Mouse (Mus musculus) c-Kit-negative CD71-positive TER-119-positive erythroid progenitor cells, embryonic 14.5 days (primary cell): ENCODE results near the gene Gmpr2.

ENCODE experiments used
- DNase-seq: peaks from one replicate; pipeline ENCODE4 v3.0.0-alpha.2; 2013; ENCODE audit warnings: low read depth, low spot score

Gmpr2 gene

DNA sequence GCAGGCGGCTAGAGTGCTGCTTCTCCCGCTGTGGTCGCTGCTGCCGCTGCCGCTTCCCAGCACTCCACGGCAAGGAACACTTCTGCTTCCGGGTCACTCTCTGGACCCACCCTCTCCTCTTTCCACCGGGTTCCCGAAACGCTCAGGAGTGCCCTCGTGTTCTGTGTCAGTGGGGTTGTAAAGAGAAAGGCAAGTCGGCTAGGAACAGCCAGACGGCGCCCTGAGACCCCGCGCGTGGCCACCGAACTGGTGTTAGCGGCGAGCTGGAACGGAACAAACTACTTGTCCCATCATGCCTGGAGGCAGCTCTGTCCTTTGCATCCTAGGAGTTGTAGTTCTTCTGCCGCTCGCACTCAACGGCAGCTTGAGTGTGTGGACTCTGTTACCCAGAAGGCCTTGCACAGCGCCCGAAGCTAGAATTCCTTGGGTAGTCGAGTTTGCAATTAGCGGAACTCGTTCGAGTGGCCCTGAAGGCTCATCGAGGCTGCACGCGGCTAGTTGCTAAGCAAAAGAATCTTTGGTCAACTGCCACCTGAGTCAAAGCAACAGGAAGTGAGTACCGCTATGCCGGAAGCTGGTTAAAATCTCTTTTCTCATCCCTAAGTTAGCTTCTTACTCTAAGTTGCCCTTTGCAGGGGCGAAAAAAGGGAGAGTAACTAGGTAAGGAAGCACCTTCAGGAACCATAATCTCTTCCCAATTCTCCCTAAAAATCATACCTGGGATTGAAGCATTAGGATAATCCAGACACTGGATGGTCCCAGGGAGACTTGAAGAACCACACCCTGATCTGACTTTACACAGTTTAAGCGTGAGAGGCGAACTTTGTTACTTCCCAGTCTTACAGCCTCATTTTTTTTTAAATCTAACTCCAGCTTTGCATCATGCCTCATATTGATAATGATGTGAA lies at the start of gene Gmpr2, which contains the start of gene Nedd8:
Gene Gmpr2, plus strand, starts transcription at position 109 of the 908 bp plus-strand sequence.
Gene Nedd8, minus strand, starts transcription at position 292 of the 908 bp plus-strand sequence.
- DNase-seq, result peak; percentile 85

DNA sequence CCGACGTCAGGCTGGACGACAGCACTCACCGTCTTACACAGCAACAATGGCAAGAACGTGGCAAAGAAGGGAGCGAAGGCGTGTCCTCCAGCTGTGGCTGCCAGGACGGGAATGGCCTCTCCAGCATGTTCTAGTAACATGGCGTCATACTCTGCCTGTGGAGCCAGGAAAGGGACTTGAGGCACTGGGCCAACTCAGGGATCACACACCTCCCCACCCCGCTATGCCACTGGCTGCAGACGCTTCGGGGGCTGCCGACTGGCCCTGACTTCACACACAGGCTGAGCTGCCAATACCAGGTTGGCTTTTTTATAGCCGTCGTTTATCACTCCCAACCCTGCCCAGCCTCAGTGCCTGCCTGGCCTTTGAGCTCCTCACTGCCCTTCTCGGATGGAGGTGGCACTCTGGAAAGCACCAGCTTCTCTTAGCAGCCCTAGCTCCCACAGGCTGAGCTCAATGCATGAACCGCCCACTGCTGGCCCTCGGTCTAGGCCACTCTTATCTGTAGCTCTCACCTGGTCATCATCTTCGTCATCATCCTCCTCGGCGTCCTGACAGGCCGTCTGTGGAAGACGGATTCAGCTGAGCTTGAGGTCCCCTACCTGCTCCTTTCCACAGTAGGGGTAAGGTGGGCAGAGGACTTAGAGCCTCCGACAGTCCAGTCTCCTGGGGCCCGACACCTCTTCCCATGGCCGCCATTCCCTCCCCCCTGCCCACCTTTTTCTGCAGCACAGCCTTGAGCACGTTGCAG lies 43.5 kb upstream of the Gmpr2 start:
- DNase-seq, result no peak

DNA sequence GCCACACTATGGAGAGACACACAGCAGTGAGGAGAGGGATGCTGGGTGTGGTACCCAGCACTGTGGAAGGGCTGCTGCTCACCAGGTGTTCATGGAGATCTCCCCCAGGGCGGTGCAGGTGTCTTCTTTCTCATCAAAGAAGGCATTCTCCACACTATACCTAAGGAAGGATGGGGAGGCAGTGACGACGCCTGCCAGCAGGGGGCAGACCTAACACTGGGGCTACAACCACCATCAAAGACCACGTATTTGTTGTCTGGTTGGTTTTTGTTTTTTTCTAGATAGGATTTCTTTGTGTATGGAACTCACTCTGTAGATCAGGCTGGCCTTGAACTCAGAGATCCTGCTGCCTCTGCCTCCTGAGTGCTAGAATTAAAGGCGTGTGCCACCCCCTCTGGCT lies 42.4 kb upstream of the Gmpr2 start:
- DNase-seq, result no peak

DNA sequence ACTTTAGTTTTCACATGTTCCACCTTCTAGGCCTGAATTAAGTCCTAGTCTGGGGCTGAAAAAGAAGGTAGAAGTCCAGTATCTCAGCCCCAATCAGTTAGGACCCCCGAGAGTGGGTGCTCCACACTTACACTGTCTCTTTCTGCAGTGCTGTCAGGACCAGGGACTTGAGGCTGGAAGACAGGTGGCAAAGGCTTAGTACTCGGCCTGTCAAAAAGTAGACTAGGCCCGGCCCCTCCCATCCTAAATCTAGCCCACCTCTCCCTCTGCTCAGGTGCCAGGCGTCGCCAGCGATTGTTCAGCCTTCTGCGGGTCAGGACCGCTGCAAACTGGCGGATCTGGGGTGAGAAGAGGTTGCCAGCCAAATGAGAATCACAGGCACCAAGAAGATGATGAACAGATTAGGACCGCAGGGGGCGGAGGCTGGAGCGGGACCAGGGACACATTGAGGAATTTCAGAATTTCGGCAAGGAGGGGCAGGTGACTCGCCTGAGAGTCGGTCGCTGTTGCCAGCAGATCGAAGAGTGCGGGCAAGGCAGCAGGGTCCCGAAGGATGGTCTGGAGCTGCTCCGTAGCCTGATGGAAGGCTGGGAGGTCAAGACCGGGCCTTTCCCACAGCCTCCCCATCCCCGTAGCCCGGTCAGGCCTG lies 36.7 kb upstream of the Gmpr2 start:
- no peak for DNase-seq

DNA sequence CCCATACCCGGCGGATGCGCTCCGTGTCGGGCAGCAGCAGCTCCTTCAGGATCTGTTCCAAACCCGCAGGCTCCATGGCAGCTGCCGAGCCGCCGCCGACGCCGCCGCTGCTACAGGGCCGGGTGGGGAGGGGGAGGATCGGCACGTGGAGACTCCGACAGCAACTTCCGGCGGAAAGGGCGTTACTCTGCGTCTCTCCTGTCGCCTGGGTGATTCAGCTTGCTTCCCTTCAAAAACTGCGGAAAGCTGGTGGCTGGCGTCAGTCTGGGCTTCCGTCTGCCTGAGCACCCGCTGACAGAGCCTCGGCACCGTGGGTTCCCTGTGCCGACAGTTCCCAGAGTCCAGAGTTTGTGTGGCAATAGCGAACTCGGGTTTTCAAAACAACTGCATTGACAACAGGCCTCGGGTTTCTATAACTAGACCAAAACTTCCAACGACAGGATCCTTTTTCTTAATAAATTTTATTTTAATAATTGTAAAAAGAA lies 36.2 kb upstream of the Gmpr2 start, which contains the start of gene Ipo4:
Gene Ipo4, minus strand, starts transcription at position 435 of the 485 bp plus-strand sequence.
- peak; percentile 55 for DNase-seq

DNA sequence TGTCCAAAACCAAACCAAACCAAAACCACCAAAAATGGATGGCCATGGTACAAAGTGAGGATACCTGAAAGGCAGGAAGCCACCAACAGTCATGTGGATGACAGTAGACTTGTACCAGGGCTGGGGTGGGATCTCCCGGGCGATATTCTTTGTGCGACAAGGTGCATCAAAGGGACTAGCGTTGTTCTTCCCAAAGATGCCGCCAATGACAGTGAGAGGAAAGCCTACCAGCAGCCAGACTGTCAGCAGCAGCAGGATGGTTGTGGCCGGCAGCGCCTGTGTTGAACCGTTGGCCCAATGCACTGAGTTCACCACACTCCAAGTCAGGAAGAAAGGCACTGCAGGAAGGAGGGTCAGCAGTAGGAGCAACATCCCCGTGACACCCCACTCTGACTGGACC lies 33.9 kb upstream of the Gmpr2 start, which contains the start of gene Gm49378:
Gene Gm49378, minus strand, starts transcription at position 101 of the 400 bp plus-strand sequence.
- no peak for DNase-seq

DNA sequence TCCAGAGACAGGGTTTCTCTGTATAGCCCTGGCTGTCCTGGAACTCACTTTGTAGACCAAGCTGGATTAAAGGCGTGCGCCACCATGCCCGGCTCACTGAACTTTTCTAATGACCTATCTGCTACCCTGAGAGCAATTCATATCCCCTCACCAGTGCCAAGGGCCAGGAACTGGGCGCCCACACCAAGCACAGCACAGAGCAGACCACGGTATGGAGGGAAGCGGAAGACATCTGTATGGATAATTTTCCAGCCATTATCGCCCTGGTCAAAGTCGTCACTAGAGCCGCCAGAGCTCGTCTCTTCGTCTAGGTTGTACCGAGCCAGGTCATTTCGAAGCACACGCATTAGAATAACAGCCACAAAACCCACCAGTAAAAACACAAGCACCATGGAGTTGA lies 30.9 kb upstream of the Gmpr2 start:
- DNase-seq, result no peak

DNA sequence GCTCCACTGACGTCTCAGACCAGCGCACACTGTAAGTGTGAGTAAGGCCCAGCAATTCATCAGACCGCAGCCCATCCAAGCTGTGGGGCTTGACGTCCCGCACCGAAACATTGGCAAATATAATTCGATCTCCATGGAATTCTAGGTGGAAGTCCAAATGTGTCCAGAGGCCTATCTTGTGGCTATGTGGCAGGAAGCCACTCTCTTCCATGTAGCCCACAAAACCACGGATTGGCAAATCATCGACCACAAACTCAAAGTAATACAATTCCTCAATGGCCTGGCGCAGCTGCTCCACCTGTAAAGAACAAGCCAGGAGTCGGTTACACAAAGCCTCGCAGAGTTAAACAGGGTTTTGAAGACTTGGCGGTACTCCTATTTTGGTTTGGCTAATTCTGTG lies 30.4 kb upstream of the Gmpr2 start:
- DNase-seq, result no peak

DNA sequence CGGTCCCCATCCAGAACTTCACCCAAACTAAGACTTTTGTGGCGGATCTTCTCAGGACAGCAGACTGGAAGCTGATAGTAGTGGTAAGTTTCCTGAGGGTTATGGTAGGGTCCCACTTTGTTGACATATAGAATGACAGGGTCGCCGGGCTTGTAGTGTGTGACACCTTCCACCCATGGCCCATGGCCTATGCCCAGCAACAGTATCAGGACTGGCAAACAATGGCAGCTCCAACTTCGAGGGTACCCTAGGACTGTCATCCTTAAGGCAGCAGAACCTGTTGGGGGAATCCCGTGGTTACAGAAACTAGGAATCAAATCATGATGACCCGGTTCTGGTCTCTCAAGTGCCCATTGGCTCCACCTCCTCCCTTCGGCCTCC lies 29.1 kb upstream of the Gmpr2 start:
- DNase-seq, result no peak

DNA sequence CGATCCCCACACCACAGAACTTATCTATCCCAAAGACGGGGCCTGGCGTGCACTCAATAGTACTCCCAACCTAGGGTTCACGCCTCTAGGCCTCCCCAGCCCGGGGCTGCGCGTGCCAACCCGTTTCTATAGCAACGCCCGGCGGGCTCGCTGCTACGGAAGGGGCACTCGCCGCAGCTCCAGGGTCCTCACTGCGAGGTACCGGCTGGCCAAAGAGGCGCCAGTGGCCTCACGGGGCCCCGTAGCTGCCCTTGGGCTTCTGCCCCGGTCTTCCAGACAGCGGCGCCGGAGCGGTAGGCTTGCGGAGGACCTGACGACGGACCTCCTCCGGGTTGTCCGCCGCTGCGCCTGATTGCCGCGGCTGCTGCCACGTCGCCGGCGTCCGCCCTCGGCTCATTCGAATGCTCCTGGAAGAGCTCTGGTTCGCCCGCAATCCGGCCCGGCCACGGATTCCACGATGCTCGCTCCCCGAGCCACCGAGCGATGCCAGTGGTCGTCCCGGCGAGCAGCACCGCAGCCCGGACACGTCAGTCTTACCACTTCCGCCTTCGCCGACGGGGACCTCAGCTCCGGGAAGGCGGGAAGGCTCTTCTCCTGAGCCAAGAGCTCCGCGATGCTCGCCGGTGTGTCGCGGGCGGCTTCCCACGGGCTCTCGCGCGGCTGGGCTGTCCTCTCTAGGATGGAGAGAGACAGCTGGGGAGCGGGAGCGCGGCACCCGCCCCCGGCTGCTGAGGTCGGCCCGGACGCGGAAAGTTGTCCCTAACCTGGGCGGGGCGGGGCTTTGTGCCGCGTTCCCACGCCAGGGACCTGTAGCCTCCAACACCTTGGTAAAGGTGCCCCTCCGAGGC lies 28.5 kb upstream of the Gmpr2 start, which contains the start of gene Tm9sf1:
Gene Tm9sf1, minus strand, starts transcription at position 747 of the 848 bp plus-strand sequence.
- peak; percentile 70 for DNase-seq

DNA sequence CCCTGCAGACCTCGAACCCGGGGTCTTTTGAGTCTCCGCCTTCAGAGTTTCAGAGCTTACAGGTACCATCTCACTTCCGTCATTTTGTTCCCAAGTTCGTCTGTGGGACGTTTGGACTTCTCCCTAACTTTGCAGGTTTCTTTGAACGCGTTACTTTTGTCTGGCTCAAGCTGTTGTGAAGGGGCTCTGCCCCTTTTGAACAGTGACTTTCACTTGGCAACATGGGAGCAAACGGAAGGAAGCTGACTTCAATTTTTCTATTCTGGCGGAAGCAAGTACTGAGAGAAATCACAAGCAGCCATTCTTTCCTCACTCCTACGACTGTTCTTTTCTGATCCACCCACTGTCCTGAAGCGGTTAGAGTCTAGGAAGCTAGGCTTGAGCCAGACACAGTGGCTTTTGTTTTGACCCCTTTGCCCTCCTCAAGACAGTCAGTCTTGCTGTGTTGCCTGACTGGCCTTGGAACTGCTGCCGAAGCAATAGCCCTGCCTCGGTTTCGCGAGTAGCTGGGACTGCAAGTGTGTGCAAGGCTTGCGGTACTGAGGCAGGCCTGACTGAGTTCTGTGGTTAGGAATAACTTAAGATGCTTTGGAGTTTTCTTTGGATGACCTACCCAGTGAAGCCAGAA lies 27.4 kb upstream of the Gmpr2 start:
- no peak for DNase-seq

DNA sequence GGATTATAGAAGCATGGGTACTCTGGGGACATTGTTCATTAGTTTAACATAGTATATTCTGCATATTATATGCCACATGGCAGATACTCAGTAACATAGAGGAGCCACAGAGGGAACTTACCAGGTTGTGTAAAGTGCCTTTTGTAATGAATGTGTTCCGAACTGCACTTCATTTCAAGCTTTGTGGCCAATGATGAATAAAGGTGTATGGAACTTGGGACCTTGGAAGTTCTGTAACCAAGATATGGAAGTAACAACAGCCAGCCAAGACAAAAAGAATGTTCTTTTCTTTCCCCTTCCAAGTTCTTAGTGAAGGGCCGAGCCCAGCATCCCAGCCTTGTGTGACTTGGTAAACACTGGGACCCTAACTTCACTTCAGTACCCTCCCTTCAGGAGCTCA lies 21.9 kb upstream of the Gmpr2 start, which contains the start of gene Tssk4:
Gene Tssk4, plus strand, starts transcription at position 301 of the 400 bp plus-strand sequence.
- DNase-seq, result no peak

DNA sequence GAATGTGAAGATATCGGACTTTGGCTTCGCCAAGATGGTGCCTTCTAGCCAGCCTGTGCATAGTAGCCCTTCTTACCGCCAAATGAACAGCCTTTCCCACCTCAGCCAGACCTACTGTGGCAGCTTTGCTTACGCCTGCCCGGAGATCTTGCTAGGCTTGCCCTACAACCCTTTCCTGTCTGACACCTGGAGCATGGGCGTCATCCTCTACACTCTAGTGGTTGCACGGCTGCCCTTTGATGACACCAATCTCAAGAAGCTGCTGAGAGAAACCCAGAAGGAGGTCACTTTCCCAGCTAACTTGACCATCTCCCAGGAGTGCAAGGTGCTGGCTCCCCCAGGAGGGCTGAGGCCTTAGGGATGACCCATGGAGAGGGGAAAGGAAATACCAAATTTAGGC lies 20.2 kb upstream of the Gmpr2 start:
- DNase-seq, result no peak

DNA sequence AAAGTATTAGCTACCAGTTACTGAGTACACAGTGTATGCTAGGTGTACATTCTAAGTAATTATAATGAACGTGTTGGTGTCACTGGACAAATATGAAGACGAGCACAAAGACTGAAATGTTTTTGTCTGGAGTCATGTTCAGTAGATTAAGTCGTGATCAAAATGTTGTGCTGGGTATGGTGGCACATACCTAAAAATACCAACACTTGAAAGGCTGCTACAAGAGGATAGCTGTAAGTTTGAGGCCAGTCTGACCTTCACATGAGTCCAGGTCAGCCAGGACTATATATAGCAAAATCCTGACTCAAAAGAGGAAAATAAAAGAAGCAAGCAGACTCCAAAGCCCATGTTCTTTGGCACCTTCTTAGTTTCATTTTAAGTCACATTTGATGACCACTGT lies 14.8 kb upstream of the Gmpr2 start:
- no peak for DNase-seq

DNA sequence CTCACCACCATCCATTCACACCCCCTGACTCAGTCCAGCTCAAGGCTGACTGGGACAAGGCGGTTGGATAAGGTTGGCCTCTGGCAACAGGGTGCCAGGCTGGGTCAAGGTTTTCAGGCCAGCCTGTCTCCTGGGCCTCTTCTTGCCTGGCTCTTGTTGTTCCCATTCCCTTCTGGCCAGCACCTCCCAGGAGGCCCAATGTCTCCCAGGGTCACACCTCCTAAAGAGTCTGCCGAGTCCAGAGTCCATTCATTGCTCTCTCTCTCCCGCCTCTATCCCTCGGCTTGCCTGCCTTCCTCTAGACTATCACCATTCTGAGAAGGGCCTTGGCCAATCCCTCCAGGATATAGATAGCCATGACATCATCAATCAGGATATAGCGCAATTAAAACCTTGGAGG lies 13.7 kb upstream of the Gmpr2 start:
- no peak for DNase-seq

DNA sequence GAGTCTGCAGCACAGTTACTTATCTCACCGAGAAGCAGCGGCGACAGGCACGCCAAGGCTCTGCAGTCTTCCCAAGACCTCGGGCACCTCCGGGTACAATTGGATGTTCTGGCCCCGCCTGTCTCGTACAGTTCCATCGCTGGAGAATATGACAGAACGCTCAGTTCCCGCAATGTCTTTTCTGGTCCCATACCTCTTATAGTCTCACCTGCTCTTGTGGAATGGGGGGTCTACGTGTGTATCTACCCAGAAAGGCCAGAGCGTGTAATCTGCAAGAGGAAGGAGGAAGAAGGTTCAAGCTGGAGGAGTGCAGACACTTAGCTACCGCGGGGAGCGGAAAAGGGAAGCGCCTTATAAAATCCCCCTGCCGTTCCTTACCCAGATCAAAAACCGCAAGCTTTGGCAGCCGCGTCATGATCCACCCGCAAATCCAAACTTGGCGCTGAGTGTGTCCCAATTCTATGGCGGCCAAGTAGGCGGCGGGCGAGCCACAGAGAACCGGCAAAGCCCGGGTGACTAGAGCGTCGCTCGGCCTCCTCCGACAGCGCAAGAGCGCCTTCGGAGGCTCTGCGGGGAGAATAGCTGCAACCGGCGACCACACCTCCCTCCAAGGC lies 11.7 kb upstream of the Gmpr2 start, which contains the start of gene Mdp1:
Gene Mdp1, minus strand, starts transcription at position 549 of the 614 bp plus-strand sequence.
- peak; percentile 71 for DNase-seq

DNA sequence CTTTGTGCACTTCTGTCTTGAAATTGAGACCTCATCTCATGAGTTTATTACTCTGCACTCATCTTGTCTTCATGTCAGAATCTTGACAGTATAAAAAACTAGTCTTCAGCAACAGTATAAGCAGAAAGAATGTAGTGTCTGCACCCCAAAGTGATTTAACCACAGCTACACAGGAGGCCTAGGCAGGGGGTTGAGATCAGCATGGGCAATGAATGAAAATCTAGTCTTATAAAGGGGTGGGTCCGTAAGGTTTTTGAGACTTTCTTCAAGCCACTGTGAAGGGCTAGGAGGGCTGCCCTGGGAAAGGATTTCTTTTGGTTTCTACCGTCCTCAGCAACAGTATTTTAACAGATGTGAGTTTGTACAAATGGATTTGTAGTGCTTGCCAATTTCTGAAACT lies 11.1 kb upstream of the Gmpr2 start:
- no peak for DNase-seq

DNA sequence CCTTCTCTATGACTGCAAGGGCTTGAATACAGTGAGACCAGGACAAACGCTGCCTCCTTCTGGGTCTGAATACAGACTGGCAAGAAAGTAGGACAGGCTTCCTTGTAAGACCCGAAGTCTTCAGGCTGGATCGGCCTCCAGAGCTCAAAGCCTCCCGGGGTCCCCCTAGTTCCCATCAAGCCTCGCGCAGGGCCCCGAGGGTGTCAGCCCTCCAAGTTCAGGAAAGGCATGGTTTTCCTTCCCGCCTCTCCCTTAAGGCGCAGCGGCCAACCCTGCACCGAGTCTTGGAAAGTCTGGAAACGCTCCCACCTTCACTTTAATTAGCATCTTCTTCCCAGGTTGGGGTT lies 282 bp upstream of the Gmpr2 start:
- DNase-seq, result no peak

DNA sequence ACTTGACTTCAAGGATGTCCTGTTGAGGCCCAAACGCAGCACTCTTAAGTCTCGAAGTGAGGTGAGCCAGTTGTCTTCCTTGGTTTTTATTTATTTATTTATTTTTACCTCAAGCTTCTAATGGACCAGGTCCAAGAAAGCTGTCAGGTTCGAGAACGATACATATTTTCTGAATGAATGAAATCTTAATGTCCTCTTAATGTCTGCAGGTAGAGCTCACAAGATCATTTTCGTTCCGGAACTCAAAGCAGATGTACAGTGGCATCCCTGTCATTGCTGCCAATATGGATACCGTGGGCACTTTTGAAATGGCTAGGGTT lies 960 bp downstream of the Gmpr2 start:
- DNase-seq, result no peak

DNA sequence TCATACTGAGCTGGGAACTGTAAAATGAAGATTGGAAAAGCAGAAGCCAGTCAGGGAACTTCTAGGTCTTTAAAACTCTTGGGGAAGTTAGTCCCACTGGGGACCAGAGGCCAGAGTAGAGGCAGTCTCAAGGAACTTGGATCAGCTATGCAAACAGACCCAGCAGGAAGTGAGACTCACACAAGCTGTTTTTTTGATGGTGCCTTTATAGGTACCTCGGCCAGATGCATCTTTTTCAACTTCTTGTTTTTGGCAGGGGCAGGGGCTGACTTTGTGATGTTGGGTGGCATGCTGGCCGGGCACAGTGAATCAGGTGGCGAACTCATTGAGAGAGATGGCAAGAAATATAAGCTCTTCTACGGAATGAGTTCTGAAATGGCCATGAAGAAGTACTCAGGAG lies 5.9 kb downstream of the Gmpr2 start:
- no peak for DNase-seq
